Mouse (Mus musculus): ENCODE data around the gene Ryr2.

GRCm38 (mm10) chr13:11843889-11844288, 262.9 kb downstream of the Ryr2 start:
- no peak for TF ChIP-seq CTCF (IDR thresholded peaks at IDR 0.05; ENCODE audit: extremely low read depth, insufficient read depth, low read length)
- no peak for TF ChIP-seq POLR2A (IDR thresholded peaks at IDR 0.05; ENCODE audit: extremely low read depth, insufficient read depth, low read length)
